Mouse (Mus musculus): ENCODE data around the gene Polm. TPM values are rescaled to one million over a fixed set of nuclear protein-coding genes. Genes with fewer than 3 reads are reported as not detected.

Polm gene
- polyA plus RNA-seq, 1 experiment = 6.8 TPM

DNA sequence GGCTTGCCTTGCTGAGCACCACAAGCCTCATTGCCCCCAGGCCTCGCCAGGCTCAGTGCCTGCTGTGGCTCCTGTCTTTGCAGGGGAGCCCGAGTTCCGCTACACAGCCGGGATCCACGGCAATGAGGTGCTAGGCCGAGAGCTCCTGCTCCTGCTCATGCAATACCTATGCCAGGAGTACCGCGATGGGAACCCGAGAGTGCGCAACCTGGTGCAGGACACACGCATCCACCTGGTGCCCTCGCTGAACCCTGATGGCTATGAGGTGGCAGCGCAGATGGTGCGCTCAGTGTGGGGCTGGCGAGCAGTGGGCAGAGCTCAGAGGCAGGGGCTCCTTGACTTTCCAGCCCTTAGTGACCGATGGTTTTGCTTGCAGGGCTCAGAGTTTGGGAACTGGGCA lies 31.5 kb upstream of the Polm start:
- TF ChIP-seq CEBPB (IDR thresholded peaks at IDR 0.05; ENCODE audit: low read depth) (no peak), MYOG (IDR thresholded peaks at IDR 0.05; ENCODE audit: control insufficient read depth, extremely low read depth, insufficient read length) (no peak), MAX (IDR thresholded peaks at IDR 0.05) (no peak), CTCF (IDR thresholded peaks at IDR 0.05; ENCODE audit: control insufficient read depth, insufficient read depth, insufficient read length) (no peak), FOSL1 (IDR thresholded peaks at IDR 0.05; ENCODE audit: insufficient read depth, low read length, poor library complexity, severe bottlenecking) (no peak), MYOD1 (IDR thresholded peaks at IDR 0.05; ENCODE audit: control insufficient read depth, insufficient read length, low read depth) (no peak), USF1 (IDR thresholded peaks at IDR 0.05; ENCODE audit: low read depth) (no peak)
- no peaks in the 10 kb centered on the region for H3K27me3 ChIP-seq (ENCODE audit: control insufficient read depth, insufficient read depth, insufficient read length)
- H3K4me3 ChIP-seq (ENCODE audit: insufficient read depth, poor library complexity, severe bottlenecking) = no peak overlapping the region
- H3K79me3 ChIP-seq (ENCODE audit: low read depth) = peaks cover 6% of the 10 kb centered on the region
- H3ac ChIP-seq (ENCODE audit: control insufficient read depth, insufficient read length, low read depth) = no peak overlapping the region
- peaks cover 15% of the 10 kb centered on the region for H3K79me2 ChIP-seq (ENCODE audit: control insufficient read depth, insufficient read depth)
- peaks cover 98% of the 10 kb centered on the region for H3K36me3 ChIP-seq (ENCODE audit: control insufficient read depth, insufficient read depth)

DNA sequence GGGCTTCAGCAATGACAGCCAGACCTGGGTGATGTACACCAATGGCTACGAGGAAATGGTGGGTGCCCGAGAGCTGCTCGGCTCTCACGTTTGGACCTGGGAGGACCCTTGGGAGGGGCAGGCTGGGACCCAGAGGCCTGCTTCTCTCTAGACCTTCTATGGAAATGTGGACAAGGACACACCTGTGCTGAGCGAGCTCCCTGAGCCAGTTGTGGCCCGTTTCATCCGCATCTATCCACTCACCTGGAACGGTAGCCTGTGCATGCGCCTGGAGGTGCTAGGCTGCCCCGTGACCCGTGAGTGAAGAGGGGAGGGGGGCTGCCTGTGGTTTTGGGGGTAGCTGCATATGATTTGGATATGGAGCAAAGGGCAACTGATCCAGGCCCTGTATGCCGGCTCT lies 30.5 kb upstream of the Polm start:
- no peak overlapping the region for H3K4me3 ChIP-seq (ENCODE audit: insufficient read depth, poor library complexity, severe bottlenecking)
- H3K79me2 ChIP-seq (ENCODE audit: control insufficient read depth, insufficient read depth) = peaks cover 25% of the 10 kb centered on the region
- H3ac ChIP-seq (ENCODE audit: control insufficient read depth, insufficient read length, low read depth) = no peak overlapping the region
- TF ChIP-seq CEBPB (IDR thresholded peaks at IDR 0.05; ENCODE audit: low read depth) = no peak
- no peak for TF ChIP-seq MAX (IDR thresholded peaks at IDR 0.05)
- H3K36me3 ChIP-seq (ENCODE audit: control insufficient read depth, insufficient read depth) = peaks cover 98% of the 10 kb centered on the region
- no peaks in the 10 kb centered on the region for H3K27me3 ChIP-seq (ENCODE audit: control insufficient read depth, insufficient read depth, insufficient read length)
- H3K79me3 ChIP-seq (ENCODE audit: low read depth) = peaks cover 11% of the 10 kb centered on the region

DNA sequence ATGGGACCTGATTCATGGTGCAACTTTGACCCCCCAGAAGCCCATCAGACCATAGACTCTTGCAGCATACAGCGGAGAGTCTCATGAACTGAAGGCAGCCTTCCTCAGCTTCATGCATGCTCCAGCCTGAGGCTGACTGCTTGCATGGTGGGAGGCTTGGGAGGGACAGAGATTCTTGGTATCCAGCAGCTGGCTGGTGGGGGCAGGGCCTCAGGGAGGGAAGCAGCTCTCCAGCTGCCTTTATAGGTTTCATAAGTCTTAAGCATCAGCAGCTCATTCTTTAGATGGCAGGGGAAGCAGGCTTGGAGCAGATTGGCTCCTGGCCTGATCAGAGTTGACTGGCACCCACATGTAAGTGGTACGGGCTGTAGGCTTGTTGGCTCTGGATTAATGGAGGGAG lies 29.4 kb upstream of the Polm start:
- Histone ChIP-seq H3K36me3 (ENCODE audit: control insufficient read depth, insufficient read depth) (peaks cover 88% of the 10 kb centered on the region), H3ac (ENCODE audit: control insufficient read depth, insufficient read length, low read depth) (no peak overlapping the region), H3K27me3 (ENCODE audit: control insufficient read depth, insufficient read depth, insufficient read length) (no peaks in the 10 kb centered on the region), H3K4me3 (ENCODE audit: insufficient read depth, poor library complexity, severe bottlenecking) (no peak overlapping the region), H3K79me2 (ENCODE audit: control insufficient read depth, insufficient read depth) (peaks cover 36% of the 10 kb centered on the region), H3K79me3 (ENCODE audit: low read depth) (peaks cover 15% of the 10 kb centered on the region)
- no peak for TF ChIP-seq MYOD1 (IDR thresholded peaks at IDR 0.05; ENCODE audit: control insufficient read depth, insufficient read length, low read depth)
- no peak for TF ChIP-seq CTCF (IDR thresholded peaks at IDR 0.05; ENCODE audit: control insufficient read depth, insufficient read depth, insufficient read length)
- no peak for TF ChIP-seq FOSL1 (IDR thresholded peaks at IDR 0.05; ENCODE audit: insufficient read depth, low read length, poor library complexity, severe bottlenecking)
- TF ChIP-seq CEBPB (IDR thresholded peaks at IDR 0.05; ENCODE audit: low read depth) = no peak
- TF ChIP-seq USF1 (IDR thresholded peaks at IDR 0.05; ENCODE audit: low read depth) = no peak
- TF ChIP-seq MYOG (IDR thresholded peaks at IDR 0.05; ENCODE audit: control insufficient read depth, extremely low read depth, insufficient read length) = no peak
- no peak for TF ChIP-seq MAX (IDR thresholded peaks at IDR 0.05)

DNA sequence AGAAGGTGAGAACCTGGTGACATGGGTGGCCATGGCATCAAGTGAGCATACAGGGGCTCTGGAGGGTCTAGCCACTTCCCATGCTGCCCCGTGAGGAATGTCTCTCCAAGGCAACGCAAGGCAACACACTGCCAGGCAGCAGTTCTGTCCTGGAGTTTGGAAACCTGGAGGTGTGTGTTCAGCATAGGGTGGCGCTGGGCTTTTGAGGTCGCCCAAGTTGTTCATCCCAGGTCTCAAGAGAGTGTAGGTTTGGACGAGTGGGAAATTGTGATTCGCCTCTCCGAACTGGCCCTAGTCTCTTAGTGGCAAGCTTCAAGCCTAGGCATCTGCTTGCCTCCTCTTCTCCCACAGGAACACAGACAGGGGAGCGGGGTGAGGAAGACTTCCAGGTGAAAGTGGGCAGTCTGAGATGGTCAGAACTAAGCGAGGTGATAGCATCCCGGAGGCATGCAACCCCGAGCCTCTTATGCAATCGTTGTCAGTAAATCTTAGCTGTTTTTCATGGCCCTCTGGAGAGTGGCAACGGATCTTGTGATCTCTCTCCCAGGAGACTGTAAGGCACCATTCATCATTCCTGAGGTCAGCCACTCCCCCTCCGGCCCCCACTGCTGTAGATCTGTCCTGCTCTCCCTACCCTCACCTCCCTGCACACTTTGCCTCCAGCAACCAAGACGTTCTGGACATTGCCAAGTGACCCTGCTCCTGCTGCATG lies 24.7 kb upstream of the Polm start:
- no peaks in the 10 kb centered on the region for H3K27me3 ChIP-seq (ENCODE audit: control insufficient read depth, insufficient read depth, insufficient read length)
- peaks cover 15% of the 10 kb centered on the region for H3K79me3 ChIP-seq (ENCODE audit: low read depth)
- peak overlapping the region; percentile 86 for H3ac ChIP-seq (ENCODE audit: control insufficient read depth, insufficient read length, low read depth)
- peaks cover 42% of the 10 kb centered on the region for H3K36me3 ChIP-seq (ENCODE audit: control insufficient read depth, insufficient read depth)
- peak overlapping the region; percentile 51 for H3K4me3 ChIP-seq (ENCODE audit: insufficient read depth, poor library complexity, severe bottlenecking)
- peaks cover 41% of the 10 kb centered on the region for H3K79me2 ChIP-seq (ENCODE audit: control insufficient read depth, insufficient read depth)
- TF ChIP-seq FOSL1 (IDR thresholded peaks at IDR 0.05; ENCODE audit: insufficient read depth, low read length, poor library complexity, severe bottlenecking) = no peak
- peak; percentile 8 for TF ChIP-seq USF1 (IDR thresholded peaks at IDR 0.05; ENCODE audit: low read depth)
- peak; percentile 59 for TF ChIP-seq MAX (IDR thresholded peaks at IDR 0.05)
- TF ChIP-seq CTCF (IDR thresholded peaks at IDR 0.05; ENCODE audit: control insufficient read depth, insufficient read depth, insufficient read length) = no peak
- no peak for TF ChIP-seq MYOG (IDR thresholded peaks at IDR 0.05; ENCODE audit: control insufficient read depth, extremely low read depth, insufficient read length)
- no peak for TF ChIP-seq MYOD1 (IDR thresholded peaks at IDR 0.05; ENCODE audit: control insufficient read depth, insufficient read length, low read depth)
- peak; percentile 99 for TF ChIP-seq CEBPB (IDR thresholded peaks at IDR 0.05; ENCODE audit: low read depth)

DNA sequence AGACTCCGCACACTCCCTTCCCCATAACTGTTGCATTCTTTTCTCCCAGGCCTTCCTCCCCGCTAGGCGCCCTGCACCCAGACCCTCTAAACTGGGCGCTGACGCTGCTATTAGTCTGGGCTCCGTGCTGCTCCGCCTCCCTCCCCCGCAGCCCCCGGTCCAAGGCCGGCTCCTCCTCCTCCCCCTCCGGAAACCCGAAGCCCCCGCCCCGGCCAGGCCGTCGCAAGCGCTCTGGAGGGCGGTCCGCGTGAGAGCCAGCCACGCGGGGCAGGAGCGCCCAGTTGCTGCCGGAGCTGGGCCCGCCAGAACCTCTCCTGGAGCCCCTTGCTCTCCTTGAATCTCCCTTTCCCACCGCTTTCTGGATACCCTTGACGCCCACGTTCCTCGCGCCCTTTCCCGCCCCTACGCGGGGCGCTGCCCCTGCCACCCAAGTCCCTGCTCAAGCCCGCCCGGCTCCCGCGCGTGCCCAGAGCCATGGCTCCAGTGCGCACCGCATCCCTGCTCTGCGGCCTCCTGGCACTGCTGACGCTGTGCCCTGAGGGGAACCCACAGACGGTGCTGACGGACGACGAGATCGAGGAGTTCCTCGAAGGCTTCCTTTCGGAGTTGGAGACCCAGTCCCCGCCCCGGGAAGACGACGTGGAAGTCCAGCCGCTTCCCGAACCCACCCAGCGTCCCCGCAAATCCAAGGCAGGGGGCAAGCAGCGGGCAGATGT lies 24.0 kb upstream of the Polm start, which contains the start of gene Aebp1:
Aebp1 (plus strand) TSS at position 270 of the 716 bp plus-strand sequence.
- TF ChIP-seq MYOG (IDR thresholded peaks at IDR 0.05; ENCODE audit: control insufficient read depth, extremely low read depth, insufficient read length) = no peak
- peak; percentile 9 for TF ChIP-seq MAX (IDR thresholded peaks at IDR 0.05)
- Histone ChIP-seq H3ac (ENCODE audit: control insufficient read depth, insufficient read length, low read depth) (peak within 1 kb of the TSS; percentile 86), H3K4me3 (ENCODE audit: insufficient read depth, poor library complexity, severe bottlenecking) (peak within 1 kb of the TSS; percentile 51), H3K36me3 (ENCODE audit: control insufficient read depth, insufficient read depth) (peaks cover 36% of the 10 kb centered on the region), H3K27me3 (ENCODE audit: control insufficient read depth, insufficient read depth, insufficient read length) (no peaks in the 10 kb centered on the region), H3K79me2 (ENCODE audit: control insufficient read depth, insufficient read depth) (peaks cover 41% of the 10 kb centered on the region), H3K79me3 (ENCODE audit: low read depth) (peaks cover 15% of the 10 kb centered on the region)

DNA sequence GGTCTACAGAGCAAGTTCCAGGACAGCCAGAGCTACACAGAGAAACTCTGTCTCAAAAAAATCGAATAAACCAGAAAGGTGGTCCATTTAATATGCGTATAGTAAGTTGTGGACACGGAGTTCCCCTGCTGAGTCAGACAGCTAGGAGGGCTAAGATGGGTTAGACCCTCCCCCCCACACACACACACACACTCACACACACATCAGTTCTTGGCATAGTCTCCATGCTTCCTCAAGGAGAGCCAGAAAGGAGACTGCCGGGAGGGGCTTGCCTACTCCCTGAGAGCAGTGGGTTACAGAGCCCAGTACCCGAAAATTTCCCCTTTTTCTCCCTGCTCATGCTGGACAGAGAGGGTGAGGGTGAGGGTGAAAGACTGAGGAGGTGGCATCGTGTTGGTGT lies 22.8 kb upstream of the Polm start:
- no peak overlapping the region for H3K4me3 ChIP-seq (ENCODE audit: insufficient read depth, poor library complexity, severe bottlenecking)
- no peak for TF ChIP-seq CEBPB (IDR thresholded peaks at IDR 0.05; ENCODE audit: low read depth)
- no peak for TF ChIP-seq FOSL1 (IDR thresholded peaks at IDR 0.05; ENCODE audit: insufficient read depth, low read length, poor library complexity, severe bottlenecking)
- TF ChIP-seq MYOD1 (IDR thresholded peaks at IDR 0.05; ENCODE audit: control insufficient read depth, insufficient read length, low read depth) = no peak
- no peak for TF ChIP-seq USF1 (IDR thresholded peaks at IDR 0.05; ENCODE audit: low read depth)
- TF ChIP-seq MAX (IDR thresholded peaks at IDR 0.05) = no peak
- TF ChIP-seq MYOG (IDR thresholded peaks at IDR 0.05; ENCODE audit: control insufficient read depth, extremely low read depth, insufficient read length) = no peak
- TF ChIP-seq CTCF (IDR thresholded peaks at IDR 0.05; ENCODE audit: control insufficient read depth, insufficient read depth, insufficient read length) = no peak
- H3ac ChIP-seq (ENCODE audit: control insufficient read depth, insufficient read length, low read depth) = no peak overlapping the region

More for the DNA sequence above, 22.8 kb upstream of the Polm start:
- Histone ChIP-seq H3K27me3 (ENCODE audit: control insufficient read depth, insufficient read depth, insufficient read length) (no peaks in the 10 kb centered on the region), H3K36me3 (ENCODE audit: control insufficient read depth, insufficient read depth) (peaks cover 24% of the 10 kb centered on the region), H3K79me3 (ENCODE audit: low read depth) (peaks cover 15% of the 10 kb centered on the region), H3K79me2 (ENCODE audit: control insufficient read depth, insufficient read depth) (peaks cover 37% of the 10 kb centered on the region)

All from C2C12 (cell line).